Mouse (Mus musculus): ENCODE measurements around the gene Adam8.

GRCm38 (mm10) chr7:139969348-139970130, 22.8 kb downstream of the Adam8 start:
- peak; percentile 87 for TF ChIP-seq CTCF (IDR thresholded peaks at IDR 0.05; ENCODE audit: low read depth)
- TF ChIP-seq EP300 (optimal IDR thresholded peaks at IDR 0.05), result no peak
